Mouse (Mus musculus) adrenal gland, postnatal 14 days (tissue): ENCODE measurements at regions not wholly inside any gene's neighbourhood (a gene's known extent, or its start where the extent isn't known, plus 50 kb on each side); places are given as distances from the start of the nearest gene placed in this dataset.

Source experiments
- DNase-seq: peaks from one replicate; pipeline ENCODE4 v3.0.0; 2021; ENCODE audit warnings: mixed read lengths

- DNase-seq, result no peak
Observed at GRCm38 (mm10) chr7:40052255-40052654, 534.7 kb downstream of the Zfp619 start.

DNA sequence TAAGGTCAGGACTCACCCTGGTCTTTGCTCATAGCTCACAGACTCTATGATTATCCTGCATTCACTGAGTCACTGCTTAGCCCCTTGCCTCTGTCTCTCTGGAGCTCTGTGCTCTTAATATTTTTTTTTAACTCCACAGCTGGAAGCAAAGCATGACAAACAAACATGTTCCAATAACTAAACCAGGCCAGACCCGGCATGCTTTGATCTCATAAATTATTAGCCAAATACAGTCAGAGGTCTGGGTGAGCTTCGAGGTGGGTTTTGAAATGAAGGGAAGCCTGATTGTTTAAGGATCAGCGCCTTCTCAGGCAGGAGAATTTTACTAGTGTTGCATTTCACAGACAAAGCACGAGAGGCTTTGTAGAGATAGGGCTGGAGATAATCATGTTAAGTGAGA, 541.3 kb downstream of the Zfp619 start:
- no peak for DNase-seq

DNA sequence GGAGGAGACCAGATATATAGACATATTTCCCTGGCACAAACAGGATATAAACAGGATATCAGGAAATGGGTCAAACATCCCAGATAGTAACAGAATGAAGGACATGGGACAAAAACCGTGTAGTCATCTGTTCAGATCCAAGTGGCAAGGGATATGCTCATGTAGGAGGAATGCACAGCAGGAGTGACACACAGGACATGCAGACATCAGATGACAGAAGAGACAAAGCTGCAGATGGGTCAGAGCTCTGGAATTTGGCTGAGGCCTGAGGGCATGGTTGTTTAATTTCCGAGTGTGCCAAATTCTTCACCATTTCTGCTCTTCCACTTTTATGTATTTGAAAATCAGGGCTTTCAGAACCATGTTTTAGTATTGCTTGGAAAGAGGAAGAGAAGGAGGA, 547.1 kb downstream of the Zfp619 start:
- peak; percentile 8 for DNase-seq

- DNase-seq, result no peak
Observed at GRCm38 (mm10) chr7:40065526-40065925, 548.0 kb downstream of the Zfp619 start.

GRCm38 (mm10) chr7:40067378-40067777, 549.8 kb downstream of the Zfp619 start:
- no peak for DNase-seq

GRCm38 (mm10) chr7:40071313-40071712, 553.7 kb downstream of the Zfp619 start:
- no peak for DNase-seq

DNA sequence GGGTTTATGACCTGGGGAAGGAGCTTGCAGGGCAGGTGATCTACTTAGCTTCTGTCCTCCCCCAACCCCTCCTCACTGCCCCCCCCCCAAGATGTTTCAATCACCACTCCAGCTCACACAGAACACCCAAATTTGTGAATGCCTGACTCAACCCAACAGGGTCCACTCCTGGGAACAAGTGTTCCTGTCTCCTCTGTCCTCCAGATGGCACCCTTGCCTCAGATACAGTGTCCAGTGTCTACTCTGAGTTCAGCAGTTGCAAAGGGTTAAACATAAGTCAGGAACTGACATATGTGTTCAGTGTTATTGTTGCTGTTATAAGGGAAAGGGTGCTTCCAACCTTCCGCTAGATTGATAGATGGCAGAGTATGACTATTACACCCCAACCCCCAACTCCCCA, 554.9 kb downstream of the Zfp619 start:
- peak; percentile 11 for DNase-seq

DNA sequence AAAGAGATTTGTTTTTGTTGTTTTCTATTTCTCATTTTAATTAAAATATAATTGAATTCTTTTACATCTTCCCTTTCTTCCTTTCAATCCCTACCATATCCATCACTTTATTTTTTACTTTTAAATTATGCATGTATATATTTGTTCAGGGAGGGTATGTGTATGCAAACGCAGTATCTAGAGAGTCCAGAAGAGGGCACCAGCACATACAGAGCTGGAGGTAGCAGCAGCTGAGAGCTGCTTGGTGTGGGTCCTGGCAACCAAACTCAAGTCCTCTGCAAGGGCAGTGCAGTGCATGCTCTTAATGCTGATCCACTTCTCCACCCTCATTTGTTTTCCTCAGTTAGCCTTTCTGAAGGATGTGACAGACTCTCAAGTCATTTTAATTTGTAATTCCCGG, 568.7 kb downstream of the Zfp619 start:
- peak; percentile 48 for DNase-seq

DNA sequence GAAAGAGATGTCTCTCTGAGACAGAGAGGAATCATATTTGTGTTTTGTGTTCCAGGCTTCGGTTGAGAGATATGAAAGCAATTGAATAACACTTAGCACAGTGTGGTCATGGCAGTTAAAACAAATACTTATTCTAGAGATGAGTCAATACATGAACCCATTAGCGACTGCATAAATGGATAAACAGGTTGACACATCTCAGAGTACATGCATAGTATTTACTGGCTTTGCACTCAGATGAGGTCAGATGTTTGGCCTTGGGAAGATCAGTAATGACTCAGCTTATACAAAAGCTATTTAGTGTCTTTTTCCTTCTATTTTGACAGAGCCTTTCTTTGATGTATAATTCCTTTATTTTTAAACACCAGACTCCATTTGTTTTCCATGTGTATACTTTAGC, 579.5 kb downstream of the Zfp619 start:
- DNase-seq, result peak; percentile 10

DNA sequence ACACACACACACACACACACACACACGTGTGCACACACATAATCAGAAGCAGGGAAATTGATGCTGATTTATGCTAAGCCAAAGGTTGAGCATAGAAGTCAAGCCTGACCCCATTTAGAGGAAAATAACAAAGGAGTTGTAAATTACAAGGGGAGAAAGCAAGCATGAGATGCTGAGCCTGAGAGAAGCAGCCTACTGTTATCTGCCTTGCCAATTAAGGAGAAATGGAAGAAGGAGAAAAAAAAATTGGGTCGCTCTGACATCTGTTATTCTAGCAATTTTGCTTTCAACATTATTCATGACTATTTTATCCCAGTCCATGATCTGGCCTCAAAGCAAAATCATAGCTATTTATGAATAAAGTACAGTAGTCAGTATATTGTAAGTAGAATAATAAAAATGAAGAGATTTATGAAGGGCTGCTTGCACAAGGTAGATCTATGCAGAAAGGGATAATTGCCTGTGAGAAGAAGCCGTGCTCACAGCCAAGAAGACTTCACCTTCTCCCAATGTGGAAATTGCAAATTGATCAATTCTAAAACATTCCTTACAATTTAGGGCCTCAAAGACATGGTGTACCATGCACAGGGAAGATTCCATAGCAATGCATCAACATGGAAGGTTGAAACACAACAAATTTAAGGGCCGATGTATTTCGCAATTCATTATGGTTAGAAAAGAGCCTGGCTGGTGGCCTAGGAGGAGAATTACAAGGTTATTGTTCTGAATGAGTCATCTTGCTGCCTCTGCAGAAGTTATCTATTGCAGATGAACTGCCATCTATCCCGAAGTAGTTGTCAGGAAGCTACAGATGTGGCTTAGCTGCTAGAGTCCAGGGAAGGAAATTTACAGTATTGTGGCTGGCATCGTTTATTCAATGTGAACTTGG, 585.7 kb downstream of the Zfp619 start:
- DNase-seq, result peak; percentile 66

- DNase-seq, result peak; percentile 29
Observed at GRCm38 (mm10) chr7:40142906-40143305, 625.3 kb downstream of the Zfp619 start.

DNA sequence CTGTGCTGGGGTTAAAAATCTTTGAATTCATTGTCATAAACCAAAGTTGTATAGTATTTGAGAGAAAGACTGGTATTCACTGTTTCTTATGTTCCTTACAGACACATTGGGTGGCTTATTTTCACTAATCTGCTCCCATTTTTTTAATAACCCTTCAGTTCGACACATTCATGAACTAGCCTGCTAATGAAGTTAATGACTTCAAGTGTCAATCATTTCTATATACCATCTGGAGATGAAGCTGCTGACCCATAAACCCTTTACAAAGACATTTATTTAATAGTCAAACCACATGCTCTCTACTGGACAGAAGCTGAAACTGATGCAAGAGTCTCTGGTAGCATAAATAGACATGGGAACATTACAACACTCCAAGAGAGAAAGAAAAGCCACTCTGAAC, 626.9 kb downstream of the Zfp619 start:
- DNase-seq, result no peak

DNA sequence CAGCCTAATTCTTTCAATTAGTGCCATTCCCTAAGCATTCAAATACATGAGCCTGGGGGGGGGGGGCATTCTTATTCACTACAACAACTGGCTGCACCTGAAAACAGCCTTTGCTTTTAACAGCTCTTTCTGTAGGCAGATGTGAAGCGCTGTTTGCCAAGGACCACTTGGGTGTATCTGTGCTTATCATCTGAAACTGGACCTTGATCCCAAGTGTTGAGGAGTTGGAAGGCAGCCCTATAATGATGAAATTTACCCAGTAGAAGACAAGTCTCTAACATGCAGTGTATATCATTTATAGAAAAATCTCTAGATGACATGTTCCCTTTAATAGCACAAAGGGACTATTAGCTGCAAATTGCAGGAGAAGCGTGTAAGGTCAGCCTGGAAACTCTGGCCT, 660.0 kb downstream of the Zfp619 start:
- DNase-seq, result no peak

- peak; percentile 51 for DNase-seq
Observed at GRCm38 (mm10) chr7:40195366-40195765, 677.8 kb downstream of the Zfp619 start.

GRCm38 (mm10) chr7:40202615-40203014, 685.0 kb downstream of the Zfp619 start:
- DNase-seq, result no peak

GRCm38 (mm10) chr7:40211956-40212355, 686.2 kb upstream of the Vstm2b start:
- peak; percentile 24 for DNase-seq

DNA sequence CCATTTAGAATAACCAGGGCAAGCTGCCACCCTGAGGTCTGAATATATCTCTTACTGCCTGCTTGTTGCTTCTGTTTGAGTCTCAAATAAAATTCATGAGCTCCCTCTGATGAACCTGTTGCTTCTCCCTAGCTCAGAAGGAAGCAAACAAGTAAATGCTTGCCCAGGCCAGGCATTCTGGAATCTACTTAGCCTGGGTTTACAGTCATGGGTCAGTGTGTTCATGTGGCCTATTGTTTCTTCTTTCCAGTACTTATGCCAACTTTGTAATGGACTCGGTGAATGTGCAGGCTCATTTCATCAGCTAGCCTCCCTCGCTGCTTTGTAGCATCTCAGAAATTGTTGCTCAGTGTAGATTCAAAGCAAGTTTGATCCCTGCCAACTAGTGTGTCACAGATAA, 685.6 kb upstream of the Vstm2b start:
- DNase-seq, result no peak

DNA sequence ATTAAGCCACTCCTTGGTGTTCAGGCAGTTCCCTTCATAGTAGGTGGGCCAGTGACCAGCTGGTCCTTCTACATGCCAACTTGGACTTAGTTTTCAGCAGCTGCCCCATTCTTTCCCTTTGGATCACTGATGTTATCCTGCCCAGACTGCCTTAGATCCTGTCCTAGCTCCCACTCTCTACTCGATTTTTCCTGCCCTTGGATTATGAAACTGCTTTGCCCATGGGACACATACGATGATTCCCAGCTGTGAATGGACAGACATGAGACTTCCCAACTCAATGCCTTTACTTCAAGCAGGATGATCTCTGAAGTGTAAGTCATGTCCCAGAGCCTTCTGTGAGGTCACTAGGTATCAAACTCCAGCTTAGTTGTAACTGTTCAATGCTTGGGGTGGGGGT, 684.5 kb upstream of the Vstm2b start:
- DNase-seq, result no peak

DNA sequence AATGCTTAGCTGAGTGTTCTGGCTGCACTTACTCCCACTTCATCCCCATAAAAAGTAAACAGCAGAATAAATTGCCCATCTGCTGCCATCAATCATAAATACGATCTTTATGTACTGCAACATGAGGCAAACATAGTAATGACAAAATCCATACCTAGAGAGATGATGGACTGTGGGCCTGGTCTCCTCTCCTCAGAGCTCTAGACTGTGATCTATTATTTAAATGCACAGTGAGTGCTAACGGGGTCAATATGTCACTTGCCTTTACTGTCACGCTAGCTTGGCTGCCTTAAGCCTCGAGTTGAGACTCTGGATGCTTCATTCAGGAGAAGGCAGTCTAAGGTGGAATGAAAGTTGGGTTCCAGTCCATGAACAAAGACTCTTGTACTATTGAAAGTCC, 683.7 kb upstream of the Vstm2b start:
- DNase-seq, result no peak

GRCm38 (mm10) chr7:40215271-40215670, 682.9 kb upstream of the Vstm2b start:
- DNase-seq, result peak; percentile 33

GRCm38 (mm10) chr7:40220549-40220948, 677.6 kb upstream of the Vstm2b start:
- no peak for DNase-seq

DNA sequence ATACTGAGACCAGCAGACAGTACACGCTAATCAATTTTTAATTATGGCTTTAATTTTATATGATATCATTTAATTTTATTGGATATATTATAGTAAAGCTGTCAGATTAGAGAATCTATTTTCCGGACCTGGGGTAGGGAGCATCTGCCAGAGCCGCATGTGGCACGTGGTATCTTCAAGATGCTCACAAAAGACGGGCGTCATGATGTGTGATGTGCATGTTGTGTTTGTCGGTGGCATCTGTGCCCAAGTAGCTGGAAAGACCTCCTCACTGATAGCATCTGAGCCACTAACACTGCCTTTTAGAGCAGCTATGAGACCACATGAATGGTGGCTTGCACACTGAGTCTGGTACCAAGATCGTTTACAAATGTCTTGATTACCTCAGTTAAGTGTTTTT, 652.9 kb upstream of the Vstm2b start:
- no peak for DNase-seq

GRCm38 (mm10) chr7:40248521-40248920, 649.6 kb upstream of the Vstm2b start:
- DNase-seq, result no peak

DNA sequence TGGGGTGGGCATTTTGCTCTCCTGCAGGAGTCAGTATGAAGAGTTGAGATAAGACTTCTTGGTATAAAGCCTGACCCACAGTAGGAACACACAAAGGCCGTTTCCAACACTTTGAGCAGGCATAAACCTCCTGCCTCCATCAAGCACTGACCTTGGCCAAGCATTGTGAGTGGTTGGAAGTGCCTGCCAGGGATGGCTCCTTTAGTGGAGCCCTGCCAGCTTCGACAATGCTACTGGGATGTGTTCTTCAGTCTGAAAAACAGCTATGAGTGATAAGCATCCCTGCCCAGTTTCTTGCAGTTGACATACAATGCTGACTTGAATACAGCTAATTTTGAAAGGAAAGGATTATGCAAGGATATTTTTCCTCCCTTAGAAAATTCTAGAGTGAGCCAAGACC, 644.6 kb upstream of the Vstm2b start:
- DNase-seq, result peak; percentile 29
